Mouse (Mus musculus): ENCODE measurements at regions not wholly inside any gene's neighbourhood (a gene's known extent, or its start where the extent isn't known, plus 50 kb on each side); places are given as distances from the start of the nearest gene placed in this dataset.

DNA sequence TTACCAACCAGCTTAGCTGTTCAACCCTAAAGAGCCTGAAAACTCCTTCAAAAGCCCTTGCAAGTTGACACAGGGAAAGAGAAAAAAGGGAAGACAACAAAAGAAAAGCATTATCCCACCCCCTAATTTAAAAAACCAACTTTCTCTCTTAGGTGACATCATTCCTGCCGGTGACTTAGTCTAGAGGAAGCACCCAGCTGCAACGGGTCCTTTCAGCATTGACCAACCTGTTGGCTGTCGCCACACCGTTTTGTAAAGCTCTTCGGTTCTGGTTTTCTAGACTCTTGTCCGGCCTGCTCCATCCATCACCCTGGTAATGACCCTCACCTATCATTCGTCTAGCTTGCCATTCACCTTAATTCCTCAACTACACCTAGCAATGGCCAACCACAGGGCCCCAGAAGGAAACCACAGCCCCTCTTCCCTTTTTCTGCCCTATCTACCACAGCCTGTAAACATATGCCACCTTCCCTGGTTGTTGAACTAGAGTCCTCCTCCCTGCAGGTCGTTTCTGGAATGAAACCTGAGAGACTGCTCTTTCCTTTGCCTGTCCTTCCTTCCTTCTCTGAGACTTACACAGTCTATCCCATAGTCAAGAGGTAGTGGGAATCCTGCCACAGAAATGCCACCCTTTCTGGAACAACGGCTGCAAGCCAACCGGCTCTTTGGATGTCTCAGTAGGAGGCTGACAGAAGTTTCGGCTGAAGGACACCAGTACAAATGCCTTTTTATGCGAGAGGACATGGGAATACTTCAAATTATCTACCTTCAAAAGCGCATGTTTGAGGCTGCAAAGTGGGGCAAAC, 87.9 kb downstream of the Foxb1 start:
- DNase-seq (ENCODE audit: extremely low spot score in 1 of 2, low spot score in 2 of 2) = no peak
- no peak for TF ChIP-seq CTCF (IDR thresholded peaks at IDR 0.05)
- Histone ChIP-seq H3K4me3 (no peak overlapping the region), H3K27ac (no peak overlapping the region)
- intact Hi-C loops (cut with DNase I) = no loop called here

DNA sequence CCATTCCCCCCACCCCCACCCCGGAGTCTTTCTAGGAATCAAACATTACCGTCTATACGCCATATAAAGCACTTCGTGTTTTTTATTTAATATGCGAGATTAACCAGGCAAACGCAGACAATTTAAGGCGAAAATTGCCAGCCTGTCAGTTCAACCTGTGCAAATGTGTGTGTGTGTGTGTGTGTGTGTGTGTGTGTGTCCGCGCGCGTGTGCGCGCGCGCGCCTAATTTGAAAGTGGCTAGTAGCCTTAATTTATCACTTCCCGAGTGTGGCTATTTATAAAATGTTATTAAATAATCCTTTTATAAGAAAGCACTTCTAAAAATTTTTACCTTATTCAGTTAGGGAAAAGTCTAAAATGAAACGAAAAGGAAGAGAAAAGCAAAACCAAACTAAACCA, 89.5 kb downstream of the Foxb1 start:
- no peak for TF ChIP-seq CTCF (IDR thresholded peaks at IDR 0.05)
- Histone ChIP-seq H3K27ac (no peak overlapping the region), H3K4me3 (no peak overlapping the region)
- intact Hi-C loops (cut with DNase I) = no loop called here
- DNase-seq (ENCODE audit: extremely low spot score in 1 of 2, low spot score in 2 of 2) = no peak

DNA sequence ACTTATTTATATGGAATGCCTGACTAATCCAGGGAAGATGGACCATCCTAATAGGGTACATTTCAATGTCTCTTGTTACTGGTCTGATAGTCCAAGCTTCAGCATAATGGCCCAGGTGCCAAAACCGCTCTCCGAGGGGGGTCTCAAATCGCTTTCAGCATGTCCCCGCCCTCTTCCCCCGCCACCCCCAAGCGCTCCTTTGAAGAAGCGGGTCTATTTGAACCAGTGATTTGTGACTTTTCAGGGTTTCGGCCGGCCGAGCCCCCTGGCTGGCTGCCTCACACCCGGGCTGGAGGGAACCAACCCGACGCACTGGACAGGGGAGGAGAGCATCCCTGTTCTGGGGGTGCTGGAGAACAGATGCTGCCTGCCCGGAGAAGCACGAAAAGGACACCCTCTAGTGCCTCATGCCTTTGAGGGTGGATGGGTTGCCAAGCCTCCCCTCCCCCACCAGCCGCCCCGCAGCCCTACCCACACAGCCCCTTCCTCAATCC, 90.1 kb downstream of the Foxb1 start:
- no peak overlapping the region for H3K4me3 ChIP-seq
- intact Hi-C loops (cut with DNase I) = no loop called here

DNA sequence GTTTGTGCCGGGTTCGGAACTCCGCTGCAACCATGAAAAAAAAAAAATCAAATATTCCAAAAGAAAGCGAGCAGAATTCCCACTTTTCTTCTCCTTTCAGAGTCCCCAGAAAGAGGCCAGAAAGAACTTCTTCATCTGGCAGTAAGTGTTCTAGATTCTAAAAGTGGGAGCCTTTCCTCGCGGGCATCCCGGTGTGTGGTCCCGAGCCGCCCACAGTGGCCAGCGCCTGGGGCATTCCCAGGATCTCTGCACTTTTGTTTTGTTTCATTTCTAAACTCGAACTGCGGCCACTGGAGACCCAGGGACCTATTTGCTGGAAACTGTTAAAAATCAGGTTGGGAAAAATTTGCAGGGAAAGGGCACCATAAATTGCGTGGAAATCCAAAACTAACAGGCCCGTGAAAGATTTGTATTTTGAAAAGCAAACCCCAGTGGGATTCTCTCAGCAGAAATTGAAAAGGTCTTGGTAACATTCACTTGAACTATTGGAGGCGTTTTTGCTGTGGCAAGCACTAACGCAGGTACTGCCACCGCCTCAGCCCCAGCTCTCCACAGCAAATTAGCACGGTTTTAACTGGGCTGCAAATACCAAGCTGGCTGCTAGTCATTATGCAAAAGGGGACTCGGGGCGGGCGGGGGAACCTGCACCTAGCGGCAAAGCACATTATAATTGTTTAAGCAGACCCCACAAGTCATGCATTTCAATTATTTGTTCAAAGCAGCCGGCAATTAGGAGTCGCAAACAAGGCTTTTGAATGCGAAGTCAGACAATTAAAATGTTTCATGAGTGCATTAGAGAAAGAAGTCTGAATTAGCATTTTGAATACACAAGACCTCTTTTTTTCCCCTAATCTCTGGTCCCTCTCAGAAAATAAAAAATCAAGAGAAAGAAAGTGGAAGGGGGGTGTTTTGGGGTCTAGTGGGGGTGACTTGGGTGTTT, 90.9 kb downstream of the Foxb1 start:
- H3K4me3 ChIP-seq = no peak overlapping the region
- H3K27ac ChIP-seq = no peak overlapping the region
- TF ChIP-seq CTCF (IDR thresholded peaks at IDR 0.05) = no peak
- intact Hi-C loops (cut with DNase I) = loop anchor here (5.0 kb wide), 1 partner anchor 87 kb away; no protein-coding TSS in a partner anchor
- DNase-seq (ENCODE audit: extremely low spot score in 1 of 2, low spot score in 2 of 2) = no peak

More for the DNA sequence above, 90.1 kb downstream of the Foxb1 start:
- DNase-seq (ENCODE audit: extremely low spot score in 1 of 2, low spot score in 2 of 2) = no peak
- no peak overlapping the region for H3K27ac ChIP-seq
- no peak for TF ChIP-seq CTCF (IDR thresholded peaks at IDR 0.05)

DNA sequence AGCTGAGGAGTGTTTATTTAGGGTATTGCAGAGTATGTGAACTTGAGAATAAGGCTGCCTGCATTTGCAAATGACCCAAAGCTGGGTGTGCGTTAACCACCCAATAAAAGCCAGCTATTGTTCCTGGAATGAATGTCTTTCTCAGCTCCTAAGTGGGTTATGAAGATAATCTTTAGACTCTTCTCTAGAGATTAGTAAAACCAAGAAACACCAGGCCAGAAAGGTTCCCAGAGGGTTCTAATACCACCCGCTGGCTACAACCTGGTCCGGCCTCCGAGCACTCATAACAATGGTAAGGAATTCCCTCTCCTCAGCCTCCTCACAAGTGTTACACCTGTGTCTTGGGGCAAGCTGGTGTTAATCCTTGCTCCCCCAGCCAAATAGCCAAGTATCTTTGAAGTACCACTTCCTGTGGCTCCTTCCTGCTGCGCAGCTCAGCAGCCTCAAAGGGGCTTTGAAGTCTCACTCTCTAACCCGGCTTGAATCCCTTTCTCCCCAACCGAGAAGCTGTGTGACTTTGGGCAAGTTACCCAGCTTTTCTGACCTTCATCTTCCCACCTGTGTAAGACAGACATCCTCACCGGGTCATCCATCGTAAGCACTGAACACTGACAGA, 92.2 kb downstream of the Foxb1 start:
- no peak overlapping the region for H3K27ac ChIP-seq
- H3K4me3 ChIP-seq = no peak overlapping the region
- intact Hi-C loops (cut with DNase I) = loop anchor here (5.0 kb wide), 1 partner anchor 89 kb away; no protein-coding TSS in a partner anchor
- no peak for DNase-seq (ENCODE audit: extremely low spot score in 1 of 2, low spot score in 2 of 2)
- no peak for TF ChIP-seq CTCF (IDR thresholded peaks at IDR 0.05)

DNA sequence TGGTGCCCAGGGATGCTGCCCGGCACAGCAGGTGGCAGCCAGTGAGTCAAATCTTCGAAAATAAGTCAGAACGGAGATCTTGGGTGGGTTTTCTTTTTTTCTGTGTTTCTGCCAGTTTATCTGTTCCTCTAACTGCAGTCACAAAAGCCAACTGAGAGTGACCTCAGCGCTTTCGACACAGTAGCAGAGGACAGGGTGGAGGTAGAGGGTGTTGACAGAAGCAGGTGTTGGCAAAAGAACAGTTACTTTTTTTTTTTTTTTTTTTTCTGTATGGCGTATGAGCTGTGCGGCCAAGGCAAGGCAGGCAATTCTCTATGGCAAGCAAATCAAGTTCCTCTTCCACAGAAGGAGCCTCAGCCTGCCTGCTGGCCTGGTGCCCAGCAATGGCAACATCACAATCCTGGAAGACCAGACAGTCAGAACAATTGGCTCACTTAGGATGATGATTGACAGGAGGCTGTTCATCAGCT, 93.6 kb downstream of the Foxb1 start:
- Histone ChIP-seq H3K27ac (no peak overlapping the region), H3K4me3 (no peak overlapping the region)
- TF ChIP-seq CTCF (IDR thresholded peaks at IDR 0.05) = no peak
- intact Hi-C loops (cut with DNase I) = loop anchor here (5.0 kb wide), 1 partner anchor 90 kb away; no protein-coding TSS in a partner anchor
- DNase-seq (ENCODE audit: extremely low spot score in 1 of 2, low spot score in 2 of 2) = no peak

DNA sequence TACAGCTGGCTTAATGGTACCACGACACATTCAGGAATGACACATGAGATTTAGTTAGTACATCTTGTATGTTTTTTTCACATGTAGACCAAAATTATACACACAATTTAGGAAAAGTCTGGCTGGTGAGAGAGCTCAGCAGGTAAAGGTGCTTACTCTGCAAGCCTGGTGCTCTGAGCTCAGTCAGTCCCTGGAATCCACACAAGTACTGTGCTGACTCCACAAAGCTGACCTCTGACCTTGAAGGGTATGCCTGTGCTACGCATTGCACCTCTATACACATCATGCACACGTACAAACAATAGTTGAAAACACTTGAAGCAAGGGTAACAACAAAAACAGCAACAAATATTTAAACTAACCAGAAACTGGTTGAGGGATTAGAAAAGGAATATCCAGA, 96.5 kb downstream of the Foxb1 start:
- no peak for DNase-seq (ENCODE audit: extremely low spot score in 1 of 2, low spot score in 2 of 2)
- Histone ChIP-seq H3K27ac (no peak overlapping the region), H3K4me3 (no peak overlapping the region)
- TF ChIP-seq CTCF (IDR thresholded peaks at IDR 0.05) = no peak
- intact Hi-C loops (cut with DNase I) = no loop called here

DNA sequence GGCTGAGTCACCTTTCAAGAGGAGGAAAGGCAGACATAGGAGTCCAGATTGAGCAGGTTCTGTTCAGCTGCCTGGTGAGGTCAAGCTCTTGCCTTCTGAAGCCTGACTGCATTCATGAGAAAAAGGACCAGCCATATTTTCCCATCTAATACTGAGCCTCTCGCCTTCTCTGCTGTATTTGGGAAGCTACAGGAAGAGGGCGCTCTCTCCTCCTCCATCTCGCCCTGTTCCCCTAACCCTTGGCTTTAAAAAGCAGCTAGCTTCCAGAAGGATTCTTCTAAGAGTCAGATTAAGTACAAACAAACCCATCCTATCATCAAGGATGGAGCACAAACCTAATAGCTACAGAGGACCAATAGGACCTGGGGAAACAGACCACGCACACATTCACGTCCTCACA, 98.3 kb downstream of the Foxb1 start:
- DNase-seq (ENCODE audit: extremely low spot score in 1 of 2, low spot score in 2 of 2) = no peak
- no peak overlapping the region for H3K27ac ChIP-seq
- intact Hi-C loops (cut with DNase I) = no loop called here

GRCm38 (mm10) chr9:69658276-69658675, 102.5 kb downstream of the Foxb1 start:
- no peak for DNase-seq (ENCODE audit: extremely low spot score in 1 of 2, low spot score in 2 of 2)
- no peak overlapping the region for H3K27ac ChIP-seq
- intact Hi-C loops (cut with DNase I) = no loop called here
- H3K4me3 ChIP-seq = no peak overlapping the region
- no peak for TF ChIP-seq CTCF (IDR thresholded peaks at IDR 0.05)

More for the DNA sequence above, 98.3 kb downstream of the Foxb1 start:
- TF ChIP-seq CTCF (IDR thresholded peaks at IDR 0.05) = peak; percentile 30
- H3K4me3 ChIP-seq = no peak overlapping the region

- no peak for TF ChIP-seq CTCF (IDR thresholded peaks at IDR 0.05)
- H3K4me3 ChIP-seq = no peak overlapping the region
- no peak for DNase-seq (ENCODE audit: extremely low spot score in 1 of 2, low spot score in 2 of 2)
- H3K27ac ChIP-seq = no peak overlapping the region
- intact Hi-C loops (cut with DNase I) = no loop called here
Measured at GRCm38 (mm10) chr9:69656053-69656452, 104.7 kb downstream of the Foxb1 start.

GRCm38 (mm10) chr9:69652106-69652505, 108.6 kb downstream of the Foxb1 start:
- Histone ChIP-seq H3K4me3 (no peak overlapping the region), H3K27ac (no peak overlapping the region)
- DNase-seq (ENCODE audit: extremely low spot score in 1 of 2, low spot score in 2 of 2) = no peak
- no peak for TF ChIP-seq CTCF (IDR thresholded peaks at IDR 0.05)
- intact Hi-C loops (cut with DNase I) = no loop called here

Measured in left cerebral cortex, adult 2 months (tissue).